Mouse (Mus musculus) cerebral cortex, adult 2 months (tissue): ENCODE results near the gene Cd2bp2.

Experiments used
- WGBS: fragments of 180-500 bp; shearing (Covaris S2); methylation state at CpG from one replicate; pipeline ENCODE4 v1.1.7; 2018; 5-methylcytosine and 5-hydroxymethylcytosine counted together

Cd2bp2 gene

GRCm38 (mm10) chr7:127195544-127196295 is at the start of gene Cd2bp2:
Gene Cd2bp2, minus strand, starts transcription at chr7:127196050.
- WGBS = under 1% methylated on average over 51 of the region's 51 CpGs

GRCm38 (mm10) chr7:127244658-127245510 is 49.0 kb upstream of the Cd2bp2 start:
- WGBS = 5% methylated on average over 32 of the region's 33 CpGs

GRCm38 (mm10) chr7:127243870-127244657 is 48.2 kb upstream of the Cd2bp2 start, which contains the start of gene Zfp771:
Gene Zfp771, plus strand, starts transcription at chr7:127244274.
- WGBS = under 1% methylated on average over 56 of the region's 56 CpGs

GRCm38 (mm10) chr7:127243361-127243867 is 47.6 kb upstream of the Cd2bp2 start:
- 17% methylated on average over 2 of the region's 2 CpGs for WGBS

GRCm38 (mm10) chr7:127234777-127235176 is 38.9 kb upstream of the Cd2bp2 start:
- 75% methylated on average over 2 of the region's 2 CpGs for WGBS

- 3% methylated on average over 9 of the region's 9 CpGs for WGBS
Observed at GRCm38 (mm10) chr7:127233765-127234164, 37.9 kb upstream of the Cd2bp2 start.

- under 1% methylated on average over 27 of the region's 27 CpGs for WGBS
Observed at GRCm38 (mm10) chr7:127233368-127233749, 37.5 kb upstream of the Cd2bp2 start.

- under 1% methylated on average over 64 of the region's 64 CpGs for WGBS
Observed at GRCm38 (mm10) chr7:127232622-127233367, 36.9 kb upstream of the Cd2bp2 start, which contains the start of the genes Zfp553 and Sept1. Gene Zfp553, plus strand, starts transcription at chr7:127233061. Gene Sept1, minus strand, starts transcription at chr7:127233130.

GRCm38 (mm10) chr7:127231826-127232621 is 36.2 kb upstream of the Cd2bp2 start:
- 4% methylated on average over 20 of the region's 20 CpGs for WGBS

GRCm38 (mm10) chr7:127231376-127231775 is 35.5 kb upstream of the Cd2bp2 start:
- WGBS = 33% methylated on average over 3 of the region's 3 CpGs

- WGBS = 54% methylated on average over 4 of the region's 4 CpGs
Observed at GRCm38 (mm10) chr7:127228615-127229303, 32.9 kb upstream of the Cd2bp2 start.

- 74% methylated on average over 11 of the region's 11 CpGs for whole genome bisulfite sequencing
Observed at GRCm38 (mm10) chr7:127225147-127225995, 29.5 kb upstream of the Cd2bp2 start.

GRCm38 (mm10) chr7:127224616-127225015 is 28.8 kb upstream of the Cd2bp2 start:
- WGBS = 93% methylated on average over 6 of the region's 6 CpGs

GRCm38 (mm10) chr7:127223515-127224478 is 27.9 kb upstream of the Cd2bp2 start:
- 92% methylated on average over 6 of the region's 6 CpGs for WGBS

- WGBS = 97% methylated on average over 3 of the region's 3 CpGs
Observed at GRCm38 (mm10) chr7:127223106-127223505, 27.3 kb upstream of the Cd2bp2 start.

GRCm38 (mm10) chr7:127220440-127220839 is 24.6 kb upstream of the Cd2bp2 start:
- 79% methylated on average over 6 of the region's 6 CpGs for WGBS

GRCm38 (mm10) chr7:127218670-127219069 is 22.8 kb upstream of the Cd2bp2 start:
- WGBS = 93% methylated on average over 4 of the region's 4 CpGs
